Mouse (Mus musculus) heart, adult 2 months (tissue): ENCODE results near the gene Snx9.

Experiments used
- CTCF ChIP-seq: fragments of 200-600 bp; IDR thresholded peaks from 2 replicates; pipeline ENCODE4 v1.8.1; 2022; ENCODE audit warnings: antibody characterized with exemption, mild to moderate bottlenecking, moderate library complexity
- EP300 ChIP-seq: fragments of 200-500 bp; IDR thresholded peaks from 2 replicates; pipeline ENCODE4 v1.6.1; 2011; ENCODE audit warnings: low read depth, low read length, control low read depth; ENCODE audit not compliant: insufficient read depth
- POLR2A ChIP-seq: fragments of 200-500 bp; IDR thresholded peaks from 2 replicates; pipeline ENCODE4 v1.6.1; 2011; ENCODE audit warnings: mild to moderate bottlenecking, low read depth, low read length, control low read depth; ENCODE audit not compliant: insufficient read depth

- TF ChIP-seq CTCF (no peak), POLR2A (no peak), EP300 (no peak)
Measured at GRCm38 (mm10) chr17:5901381-5901780, 60.3 kb downstream of the Snx9 start.
